Mouse (Mus musculus): ENCODE measurements around the gene Dock1. TPM values are rescaled to one million over a fixed set of nuclear protein-coding genes. Genes with fewer than 3 reads are reported as not detected.

Gene Dock1
- polyA plus RNA-seq, 1 experiment: 2.1 TPM

DNA sequence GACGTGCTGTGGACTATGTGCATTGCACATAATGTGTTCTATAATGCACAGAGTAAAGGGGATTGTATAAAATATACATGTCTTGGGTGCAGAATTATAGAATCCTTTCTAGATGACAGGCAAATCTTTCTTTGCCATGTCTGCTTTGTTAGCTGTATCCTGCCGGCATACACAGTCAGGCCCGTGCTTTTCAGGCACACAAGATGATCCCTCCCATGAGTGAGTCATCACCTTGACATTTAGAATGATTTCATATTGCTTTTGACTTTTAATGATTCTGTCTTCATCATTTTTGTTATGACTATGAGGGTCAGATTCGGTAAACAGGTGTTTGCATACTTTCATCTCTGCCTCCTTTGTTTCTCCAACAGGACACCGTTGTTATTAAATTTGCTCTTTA, 354.1 kb downstream of the Dock1 start:
- no peaks in the 10 kb centered on the region for H3K36me3 ChIP-seq (ENCODE audit: control insufficient read depth, insufficient read depth, low read length)
- no peak overlapping the region for H3K27ac ChIP-seq (ENCODE audit: insufficient read depth, low read length)
- H3K27me3 ChIP-seq (ENCODE audit: control insufficient read depth, insufficient read depth, low read length): no peaks in the 10 kb centered on the region
- TF ChIP-seq CTCF (IDR thresholded peaks at IDR 0.05; ENCODE audit: extremely low read depth, insufficient read depth, insufficient read length, insufficient replicate concordance) (no peak), POLR2A (IDR thresholded peaks at IDR 0.05; ENCODE audit: low read depth, low read length) (no peak)
- no peak overlapping the region for H3K4me3 ChIP-seq (ENCODE audit: extremely low read depth, insufficient read depth, insufficient read length)
- no peak for DNase-seq (ENCODE audit: low read depth in 1 of 2, low spot score in 2 of 2)
- H3K4me1 ChIP-seq (ENCODE audit: control insufficient read depth, insufficient read depth, insufficient read length): no peaks in the 10 kb centered on the region
- WGBS: 90% methylated on average over 5 of the region's 5 CpGs

DNA sequence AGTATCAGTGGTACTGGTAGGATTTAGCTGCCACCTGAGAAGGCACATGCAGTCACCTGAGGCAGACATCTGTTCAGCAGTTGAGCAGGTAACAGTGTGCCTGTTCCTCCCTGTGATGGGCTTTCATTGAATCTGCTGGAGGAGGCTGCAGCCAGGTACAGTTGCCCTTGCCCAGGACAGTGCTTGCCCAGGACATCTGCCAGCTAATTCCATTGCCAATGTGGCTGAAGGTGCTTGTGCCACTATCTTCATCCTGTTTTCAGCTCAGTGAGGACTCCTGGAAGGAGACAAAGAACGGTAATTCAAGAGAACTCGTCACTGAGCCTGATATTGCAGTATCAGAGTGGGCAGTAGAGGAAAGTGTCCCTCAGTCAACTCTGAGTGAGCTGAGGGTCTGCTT, 358.3 kb downstream of the Dock1 start:
- TF ChIP-seq CTCF (IDR thresholded peaks at IDR 0.05; ENCODE audit: extremely low read depth, insufficient read depth, insufficient read length, insufficient replicate concordance) (no peak), POLR2A (IDR thresholded peaks at IDR 0.05; ENCODE audit: low read depth, low read length) (no peak)
- Histone ChIP-seq H3K36me3 (ENCODE audit: control insufficient read depth, insufficient read depth, low read length) (no peaks in the 10 kb centered on the region), H3K27ac (ENCODE audit: insufficient read depth, low read length) (no peak overlapping the region), H3K27me3 (ENCODE audit: control insufficient read depth, insufficient read depth, low read length) (no peaks in the 10 kb centered on the region), H3K4me1 (ENCODE audit: control insufficient read depth, insufficient read depth, insufficient read length) (no peaks in the 10 kb centered on the region), H3K4me3 (ENCODE audit: extremely low read depth, insufficient read depth, insufficient read length) (no peak overlapping the region)
- WGBS: 96% methylated on average over 2 of the region's 2 CpGs
- DNase-seq (ENCODE audit: low read depth in 1 of 2, low spot score in 2 of 2): no peak

DNA sequence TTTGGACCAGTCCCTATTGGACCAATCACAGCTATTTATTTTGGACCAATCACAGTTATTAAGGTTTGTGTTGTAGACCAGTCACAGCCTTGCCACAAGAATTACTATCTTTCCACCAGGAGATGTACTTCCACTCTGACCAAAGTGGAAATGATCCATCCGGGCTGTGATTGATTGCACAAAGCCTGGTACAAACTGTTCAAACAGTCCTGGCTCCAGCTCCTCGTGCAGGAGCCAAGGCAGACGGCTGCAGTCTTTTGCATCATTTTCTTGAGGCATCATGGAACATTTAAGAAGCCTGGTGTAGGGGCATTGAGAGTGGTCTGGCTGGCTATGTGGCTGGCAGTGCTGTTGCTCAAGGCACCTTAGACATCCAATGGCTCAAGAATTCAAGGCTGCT, 358.7 kb downstream of the Dock1 start:
- 85% methylated on average over 3 of the region's 3 CpGs for WGBS
- no peaks in the 10 kb centered on the region for H3K36me3 ChIP-seq (ENCODE audit: control insufficient read depth, insufficient read depth, low read length)
- no peak for DNase-seq (ENCODE audit: low read depth in 1 of 2, low spot score in 2 of 2)
- TF ChIP-seq POLR2A (IDR thresholded peaks at IDR 0.05; ENCODE audit: low read depth, low read length): no peak
- TF ChIP-seq CTCF (IDR thresholded peaks at IDR 0.05; ENCODE audit: extremely low read depth, insufficient read depth, insufficient read length, insufficient replicate concordance): no peak
- H3K4me1 ChIP-seq (ENCODE audit: control insufficient read depth, insufficient read depth, insufficient read length): no peaks in the 10 kb centered on the region
- H3K27me3 ChIP-seq (ENCODE audit: control insufficient read depth, insufficient read depth, low read length): no peaks in the 10 kb centered on the region
- no peak overlapping the region for H3K4me3 ChIP-seq (ENCODE audit: extremely low read depth, insufficient read depth, insufficient read length)
- no peak overlapping the region for H3K27ac ChIP-seq (ENCODE audit: insufficient read depth, low read length)

DNA sequence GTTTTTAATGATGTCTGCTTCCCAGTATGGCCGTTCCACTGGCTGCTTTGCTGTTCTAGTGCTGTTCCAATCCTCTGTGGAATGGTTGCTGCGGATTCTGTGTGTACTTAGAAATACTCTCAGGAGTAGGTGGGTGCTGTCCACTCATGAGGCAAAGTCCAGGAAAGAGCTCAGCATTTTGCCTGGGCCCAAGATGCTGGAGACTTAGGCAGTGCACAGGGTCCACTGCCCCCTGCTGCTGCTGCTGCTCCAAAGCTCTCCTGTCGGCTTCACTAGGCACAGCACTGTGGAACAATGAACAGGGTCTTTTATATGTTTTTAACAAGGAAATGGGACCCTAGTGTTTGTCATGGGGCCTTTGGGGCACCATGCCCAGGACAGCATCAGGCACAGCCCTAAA, 361.0 kb downstream of the Dock1 start:
- TF ChIP-seq POLR2A (IDR thresholded peaks at IDR 0.05; ENCODE audit: low read depth, low read length) (no peak), CTCF (IDR thresholded peaks at IDR 0.05; ENCODE audit: extremely low read depth, insufficient read depth, insufficient read length, insufficient replicate concordance) (no peak)
- Histone ChIP-seq H3K4me1 (ENCODE audit: control insufficient read depth, insufficient read depth, insufficient read length) (no peaks in the 10 kb centered on the region), H3K27me3 (ENCODE audit: control insufficient read depth, insufficient read depth, low read length) (no peaks in the 10 kb centered on the region), H3K4me3 (ENCODE audit: extremely low read depth, insufficient read depth, insufficient read length) (no peak overlapping the region), H3K27ac (ENCODE audit: insufficient read depth, low read length) (no peak overlapping the region), H3K36me3 (ENCODE audit: control insufficient read depth, insufficient read depth, low read length) (no peaks in the 10 kb centered on the region)
- WGBS: 80% methylated on average over 3 of the region's 3 CpGs
- no peak for DNase-seq (ENCODE audit: low read depth in 1 of 2, low spot score in 2 of 2)

DNA sequence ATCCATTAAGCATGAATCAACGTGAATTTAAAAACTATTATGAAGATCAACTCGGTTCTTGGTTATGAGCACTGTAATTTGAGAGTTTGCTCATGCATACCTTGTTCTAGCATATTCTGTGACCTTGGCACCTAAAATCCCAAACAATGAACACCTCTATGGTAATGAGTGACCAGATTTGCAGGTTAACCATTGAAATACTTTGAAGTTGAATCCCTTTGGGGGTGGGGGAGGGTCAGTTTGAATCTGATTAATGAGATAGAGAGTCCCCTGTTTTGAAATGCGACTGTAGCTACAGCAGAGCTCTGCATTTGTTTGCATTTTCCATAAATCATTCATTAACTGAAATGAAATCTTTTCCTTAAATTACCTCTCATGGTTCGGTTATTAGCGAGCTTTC, 364.4 kb downstream of the Dock1 start:
- H3K4me3 ChIP-seq (ENCODE audit: extremely low read depth, insufficient read depth, insufficient read length): no peak overlapping the region
- no peak overlapping the region for H3K27ac ChIP-seq (ENCODE audit: insufficient read depth, low read length)
- no peaks in the 10 kb centered on the region for H3K36me3 ChIP-seq (ENCODE audit: control insufficient read depth, insufficient read depth, low read length)
- no peaks in the 10 kb centered on the region for H3K27me3 ChIP-seq (ENCODE audit: control insufficient read depth, insufficient read depth, low read length)
- WGBS: 85% methylated on average over 5 of the region's 5 CpGs
- H3K4me1 ChIP-seq (ENCODE audit: control insufficient read depth, insufficient read depth, insufficient read length): no peaks in the 10 kb centered on the region
- no peak for TF ChIP-seq POLR2A (IDR thresholded peaks at IDR 0.05; ENCODE audit: low read depth, low read length)
- DNase-seq (ENCODE audit: low read depth in 1 of 2, low spot score in 2 of 2): no peak

DNA sequence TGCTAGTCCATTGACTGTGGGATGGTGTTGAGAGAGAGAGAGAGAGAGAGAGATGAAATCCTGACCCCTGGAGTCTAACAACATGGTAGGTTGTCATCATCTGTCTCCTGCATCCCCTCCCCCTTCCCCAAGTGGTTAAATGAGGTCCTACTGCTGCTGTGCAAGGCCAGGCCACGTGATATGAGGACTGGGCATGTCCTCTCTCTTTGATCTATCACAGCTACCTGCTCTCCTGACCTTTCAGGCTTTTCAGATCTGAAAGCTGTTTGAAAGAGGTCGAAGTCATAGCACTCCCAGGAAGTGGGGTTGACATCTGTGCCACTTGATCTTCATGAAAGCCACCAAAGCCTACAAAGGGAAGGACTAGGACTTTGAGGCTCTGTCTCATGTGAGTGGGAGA, 365.2 kb downstream of the Dock1 start:
- H3K27ac ChIP-seq (ENCODE audit: insufficient read depth, low read length): no peak overlapping the region
- H3K4me3 ChIP-seq (ENCODE audit: extremely low read depth, insufficient read depth, insufficient read length): no peak overlapping the region
- no peaks in the 10 kb centered on the region for H3K27me3 ChIP-seq (ENCODE audit: control insufficient read depth, insufficient read depth, low read length)
- no peaks in the 10 kb centered on the region for H3K4me1 ChIP-seq (ENCODE audit: control insufficient read depth, insufficient read depth, insufficient read length)
- no peak for DNase-seq (ENCODE audit: low read depth in 1 of 2, low spot score in 2 of 2)
- 61% methylated on average over 2 of the region's 2 CpGs for WGBS
- TF ChIP-seq CTCF (IDR thresholded peaks at IDR 0.05; ENCODE audit: extremely low read depth, insufficient read depth, insufficient read length, insufficient replicate concordance): no peak
- no peak for TF ChIP-seq POLR2A (IDR thresholded peaks at IDR 0.05; ENCODE audit: low read depth, low read length)
- H3K36me3 ChIP-seq (ENCODE audit: control insufficient read depth, insufficient read depth, low read length): no peaks in the 10 kb centered on the region

DNA sequence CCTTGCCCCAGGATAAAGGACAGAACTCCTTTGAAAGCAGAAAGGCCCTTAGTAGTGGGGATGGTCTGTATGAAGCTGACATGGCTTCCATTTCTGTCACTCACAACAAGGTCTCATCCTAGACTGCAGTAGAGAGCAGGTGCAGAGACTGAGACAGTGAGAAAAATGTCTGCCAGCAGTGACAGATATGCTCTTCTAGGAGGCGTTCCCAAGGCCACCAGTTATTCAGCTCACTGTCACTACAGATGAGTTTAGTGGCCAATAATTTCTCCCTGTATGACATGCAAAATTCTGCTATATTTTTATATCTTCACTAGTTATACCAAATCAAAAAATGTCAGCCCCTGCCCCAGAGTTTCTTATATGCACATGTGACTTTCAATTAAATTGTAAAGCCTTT, 368.5 kb downstream of the Dock1 start:
- Histone ChIP-seq H3K36me3 (ENCODE audit: control insufficient read depth, insufficient read depth, low read length) (no peaks in the 10 kb centered on the region), H3K4me3 (ENCODE audit: extremely low read depth, insufficient read depth, insufficient read length) (no peak overlapping the region), H3K27me3 (ENCODE audit: control insufficient read depth, insufficient read depth, low read length) (no peaks in the 10 kb centered on the region), H3K27ac (ENCODE audit: insufficient read depth, low read length) (no peak overlapping the region), H3K4me1 (ENCODE audit: control insufficient read depth, insufficient read depth, insufficient read length) (no peaks in the 10 kb centered on the region)
- DNase-seq (ENCODE audit: low read depth in 1 of 2, low spot score in 2 of 2): no peak
- 89% methylated on average over 1 of the region's 1 CpGs for WGBS
- no peak for TF ChIP-seq CTCF (IDR thresholded peaks at IDR 0.05; ENCODE audit: extremely low read depth, insufficient read depth, insufficient read length, insufficient replicate concordance)
- no peak for TF ChIP-seq POLR2A (IDR thresholded peaks at IDR 0.05; ENCODE audit: low read depth, low read length)

Data from spleen, adult 2 months (tissue).